Mouse (Mus musculus): ENCODE data around the gene Hbb-bt. TPM values are rescaled to one million over a fixed set of nuclear protein-coding genes. Genes with fewer than 3 reads are reported as not detected.
"Not testable (repeated sequence)": the region's sequence is repeated elsewhere in the genome, so short reads cannot be mapped to it uniquely, and the experiment has no call there.

The Hbb-bt gene
- total RNA-seq, 2 experiments from 2014 or later: 1,102 to 1,464 TPM

- intact Hi-C loops (cut with DNase I): loop anchor here (5.0 kb wide), 1 partner anchor 1297 kb away; no protein-coding TSS in a partner anchor
Measured at GRCm38 (mm10) chr7:103808971-103809800, 4.6 kb downstream of the Hbb-bt start.

GRCm38 (mm10) chr7:103808120-103808519 lies 5.7 kb downstream of the Hbb-bt start:
- DNase-seq: not testable (repeated sequence)
- intact Hi-C loops (cut with DNase I): loop anchor here (5.0 kb wide), 1 partner anchor 1296 kb away; no protein-coding TSS in a partner anchor

More at GRCm38 (mm10) chr7:103808971-103809800, 4.6 kb downstream of the Hbb-bt start:
- DNase-seq: no peak

- intact Hi-C loops (cut with DNase I): loop anchor here (5.0 kb wide), 1 partner anchor 1295 kb away; no protein-coding TSS in a partner anchor
- DNase-seq: peak in 1 of 2 experiments; percentile 3
Measured at GRCm38 (mm10) chr7:103806856-103807255, 6.9 kb downstream of the Hbb-bt start.

- intact Hi-C loops (cut with DNase I): loop anchor here (5.0 kb wide), 2 partner anchors 79 to 149 kb away; partner anchors contain the start of gene Olfr633
- DNase-seq: no peak
Measured at GRCm38 (mm10) chr7:103792669-103793388, 21.0 kb downstream of the Hbb-bt start.

- intact Hi-C loops (cut with DNase I): loop anchor here (5.0 kb wide), 2 partner anchors 81 to 151 kb away; partner anchors contain the start of gene Olfr633
- DNase-seq: no peak
Measured at GRCm38 (mm10) chr7:103791721-103792120, 22.1 kb downstream of the Hbb-bt start, which contains the start of gene Olfr67. TSS of gene Olfr67 (minus strand) at chr7:103791821.

- intact Hi-C loops (cut with DNase I): no loop called here
- DNase-seq: no peak
Measured at GRCm38 (mm10) chr7:103779598-103779997, 34.2 kb downstream of the Hbb-bt start, which contains the start of gene Olfr68. TSS of gene Olfr68 (minus strand) at chr7:103779698.

GRCm38 (mm10) chr7:103777652-103778051 lies 36.1 kb downstream of the Hbb-bt start:
- DNase-seq; intact Hi-C loops (cut with DNase I): not testable (repeated sequence)

- DNase-seq: no peak
- intact Hi-C loops (cut with DNase I): no loop called here
Measured at GRCm38 (mm10) chr7:103771494-103771893, 42.3 kb downstream of the Hbb-bt start, which contains the start of gene Olfr69. TSS of gene Olfr69 (minus strand) at chr7:103771594.

GRCm38 (mm10) chr7:103767687-103768086 lies 46.1 kb downstream of the Hbb-bt start:
- intact Hi-C loops (cut with DNase I); DNase-seq: not testable (repeated sequence)

Other genes starting within 250 kb of the Hbb-bt start
- not detected for gene Olfr616, start 244.9 kb downstream of the Hbb-bt start, total RNA-seq (2021)
- not detected for gene Olfr617, start 240.9 kb downstream of the Hbb-bt start, total RNA-seq (2021)
- not detected for gene Olfr618, start 223.9 kb downstream of the Hbb-bt start, total RNA-seq (2021)
- not detected for gene Olfr619, start 213.4 kb downstream of the Hbb-bt start, total RNA-seq (2021)
- gene Olfr620, start 201.5 kb downstream of the Hbb-bt start, total RNA-seq (2021): not detected
- not detected for gene Olfr622, start 171.3 kb downstream of the Hbb-bt start, total RNA-seq (2021)
- not detected for gene Olfr623, start 150.3 kb downstream of the Hbb-bt start, total RNA-seq (2021)
- gene Olfr624, start 142.8 kb downstream of the Hbb-bt start, total RNA-seq (2021): not detected
- gene Olfr625-ps1, start 131.3 kb downstream of the Hbb-bt start, total RNA-seq (2021): not detected
- gene Olfr243, start 99.3 kb downstream of the Hbb-bt start, total RNA-seq (2021): not detected
- not detected for gene Olfr628, start 83.6 kb downstream of the Hbb-bt start, total RNA-seq (2021)
- not detected for gene Olfr629, start 69.1 kb downstream of the Hbb-bt start, total RNA-seq (2021)
- gene Olfr630, start 56.7 kb downstream of the Hbb-bt start, total RNA-seq (2021): not detected
- gene Olfr69, start 42.4 kb downstream of the Hbb-bt start, total RNA-seq (2021): not detected
- gene Olfr68, start 34.3 kb downstream of the Hbb-bt start, total RNA-seq (2021): not detected
- not detected for gene Olfr67, start 22.2 kb downstream of the Hbb-bt start, total RNA-seq (2021)
- over 10,000 TPM in 1 of 2 experiments, 1,000 to 10,000 TPM in 1; 9,168 to 11,645 TPM for gene Hbb-bs, start 14.1 kb upstream of the Hbb-bt start, total RNA-seq (2021)
- gene Hbb-bh2, start 26.5 kb upstream of the Hbb-bt start, total RNA-seq (2021): not detected
- gene Hbb-bh1, start 29.2 kb upstream of the Hbb-bt start, total RNA-seq (2021): not detected
- gene Hbb-y, start 39.2 kb upstream of the Hbb-bt start, total RNA-seq (2021): not detected
- not detected for gene Olfr66, start 72.3 kb upstream of the Hbb-bt start, total RNA-seq (2021)
- not detected for gene Olfr64, start 80.5 kb upstream of the Hbb-bt start, total RNA-seq (2021)
- not detected for gene Olfr65, start 89.5 kb upstream of the Hbb-bt start, total RNA-seq (2021)
- gene Olfr631, start 114.8 kb upstream of the Hbb-bt start, total RNA-seq (2021): not detected
- not detected for gene Olfr632, start 120.4 kb upstream of the Hbb-bt start, total RNA-seq (2021)
- gene Olfr633, start 130.4 kb upstream of the Hbb-bt start, total RNA-seq (2021): not detected
- not detected for gene Olfr635, start 157.2 kb upstream of the Hbb-bt start, total RNA-seq (2021)
- not detected for gene Olfr638, start 184.8 kb upstream of the Hbb-bt start, total RNA-seq (2021)
- not detected for gene Olfr639, start 203.3 kb upstream of the Hbb-bt start, total RNA-seq (2021)
- not detected for gene Olfr640, start 211.6 kb upstream of the Hbb-bt start, total RNA-seq (2021)
- gene Olfr641, start 221.4 kb upstream of the Hbb-bt start, total RNA-seq (2021): not detected
- not detected for gene Olfr642, start 238.7 kb upstream of the Hbb-bt start, total RNA-seq (2021)
- gene 4930516K23Rik, start 247.4 kb upstream of the Hbb-bt start, total RNA-seq (2021): not detected

Data from heart, postnatal 36 days (tissue).